Mouse (Mus musculus): ENCODE measurements around the gene Crtac1. TPM values are rescaled to one million over a fixed set of nuclear protein-coding genes. Genes with fewer than 3 reads are reported as not detected.

Gene Crtac1
- polyA plus RNA-seq, 1 experiment from 2014 or later, result 3.5 TPM

Small RNAs within 50 kb of the gene (microRNA-seq; reads per million reads assigned to microRNA genes)
- gene Gm26339 (not detected), gene Mir3085 (1.0 reads per million)

Other genes with a start within 250 kb of the Crtac1 start
- gene Sfrp5, start 229.5 kb downstream of the Crtac1 start, polyA plus RNA-seq (2014; fragmentation: Nextera tagmentation; extraction: Ambion mirVana), result 11.1 and 13.0 TPM in 2 replicates
- 0.83 and 0.97 TPM in 2 replicates for gene Golga7b, start 184.2 kb downstream of the Crtac1 start, polyA plus RNA-seq (2014; fragmentation: Nextera tagmentation; extraction: Ambion mirVana)
- 19.8 and 28.0 TPM in 2 replicates for gene R3hcc1l, start 87.0 kb upstream of the Crtac1 start, polyA plus RNA-seq (2014; fragmentation: Nextera tagmentation; extraction: Ambion mirVana)
- 3.0 TPM in 2 replicates for gene Loxl4, start 181.0 kb upstream of the Crtac1 start, polyA plus RNA-seq (2014; fragmentation: Nextera tagmentation; extraction: Ambion mirVana)

All from stomach, embryonic 14.5 days (tissue).